Mouse (Mus musculus) hindbrain, embryonic 12.5 days (tissue): ENCODE data around the gene Usp6nl. TPM values are rescaled to one million over a fixed set of nuclear protein-coding genes. Genes with fewer than 3 reads are reported as not detected.

ENCODE experiments used
- ATAC-seq: fragments of 200-750 bp; cut with Nextera tagmentation; 2 replicates; pipeline ENCODE4 v1.8.0; 2017; ENCODE audit warnings: moderate TSS enrichment; ENCODE audit not compliant: low FRiP score
- H3K27ac ChIP-seq: fragments of 300-500 bp; sonication (generic); 2 replicates; pipeline ENCODE4 v1.5.1; 2016; ENCODE audit warnings: mild to moderate bottlenecking
- H3K27me3 ChIP-seq: fragments of 300-500 bp; sonication (generic); 2 replicates; pipeline ENCODE4 v1.6.1; 2016; ENCODE audit warnings: mild to moderate bottlenecking
- H3K36me3 ChIP-seq: fragments of 300-500 bp; sonication (generic); 2 replicates; pipeline ENCODE4 v1.6.1; 2016; ENCODE audit warnings: mild to moderate bottlenecking
- H3K4me1 ChIP-seq: fragments of 300-500 bp; sonication (generic); 2 replicates; pipeline ENCODE4 v1.6.1; 2016
- H3K4me2 ChIP-seq: fragments of 300-500 bp; sonication (generic); replicated peaks from 2 replicates; pipeline ENCODE4 v1.6.1; 2016; ENCODE audit warnings: mild to moderate bottlenecking
- H3K4me3 ChIP-seq: fragments of 300-500 bp; sonication (generic); 2 replicates; pipeline ENCODE4 v1.5.1; 2016; ENCODE audit warnings: mild to moderate bottlenecking
- H3K9ac ChIP-seq: fragments of 300-500 bp; sonication (generic); 2 replicates; pipeline ENCODE4 v1.6.1; 2016; ENCODE audit warnings: mild to moderate bottlenecking, moderate library complexity
- H3K9me3 ChIP-seq: fragments of 300-500 bp; sonication (generic); replicated peaks from 2 replicates; pipeline ENCODE4 v1.6.1; 2016; ENCODE audit warnings: mild to moderate bottlenecking
- WGBS: fragments of 180-500 bp; shearing (Covaris S2); methylation state at CpG from one replicate; pipeline ENCODE4 v1.1.7; 2016; 5-methylcytosine and 5-hydroxymethylcytosine counted together
- polyA plus RNA-seq: library from polyadenylated mRNA; unstranded; fragments of >200 nt; fragmentation: Nextera tagmentation; extraction: Ambion mirVana; gene quantifications from 2 replicates; pipeline ENCODE4 v1.2.1, GENCODE M21; 2016

The Usp6nl gene
- polyA plus RNA-seq, 1 experiment from 2014 or later = 15.6 TPM

DNA sequence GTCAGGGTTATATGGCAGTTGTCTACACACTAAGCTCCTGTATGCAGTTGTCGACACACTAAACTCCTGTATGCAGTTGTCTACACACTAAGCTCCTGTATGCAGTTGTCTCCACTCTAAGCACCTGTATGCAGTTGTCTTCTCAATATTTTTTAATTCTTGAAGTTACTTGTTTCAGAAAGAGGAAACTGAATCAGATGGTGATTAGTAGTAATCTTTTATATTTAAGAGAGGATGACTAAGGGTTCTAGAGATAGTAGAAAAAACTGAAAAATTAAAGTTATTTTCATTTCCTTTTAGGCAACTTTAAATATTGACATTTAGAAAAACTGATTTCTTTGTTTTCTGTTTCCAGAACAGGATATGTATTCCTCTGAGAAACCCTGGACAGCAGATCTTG lies 13.5 kb downstream of the Usp6nl start:
- Histone ChIP-seq H3K36me3 (no peaks in the 10 kb centered on the region), H3K4me3 (no peak overlapping the region), H3K27ac (no peak overlapping the region), H3K9me3 (no peaks in the 10 kb centered on the region), H3K9ac (no peak overlapping the region), H3K4me1 (peaks cover 13% of the 10 kb centered on the region), H3K4me2 (no peak overlapping the region), H3K27me3 (no peaks in the 10 kb centered on the region)
- 100% methylated on average over 1 of the region's 1 CpGs for WGBS
- ATAC-seq = no peak

DNA sequence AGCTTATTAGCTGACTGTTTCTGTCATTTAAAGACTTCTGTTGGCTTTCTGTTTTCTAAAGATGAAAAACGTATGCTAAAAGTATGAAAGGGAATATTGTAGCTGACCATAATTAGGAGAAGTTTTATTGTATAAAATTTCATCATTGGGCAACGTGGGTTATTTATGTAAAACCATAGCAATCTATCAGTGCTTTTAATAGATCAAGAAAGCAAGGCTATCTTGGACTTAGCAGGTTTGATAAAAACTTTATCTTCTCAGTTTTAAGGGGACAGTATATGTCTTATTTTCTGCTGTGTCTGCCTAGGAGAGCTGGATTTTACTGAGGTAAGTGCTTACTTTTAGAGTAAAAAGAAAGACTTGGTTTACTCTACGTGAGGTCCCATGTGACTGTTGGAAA lies 14.2 kb downstream of the Usp6nl start:
- no peak overlapping the region for H3K27ac ChIP-seq
- 93% methylated on average over 3 of the region's 3 CpGs for WGBS
- no peak overlapping the region for H3K4me2 ChIP-seq
- no peak overlapping the region for H3K4me3 ChIP-seq
- peaks cover 13% of the 10 kb centered on the region for H3K4me1 ChIP-seq
- no peak for ATAC-seq
- H3K9me3 ChIP-seq = no peaks in the 10 kb centered on the region
- no peaks in the 10 kb centered on the region for H3K27me3 ChIP-seq
- H3K9ac ChIP-seq = no peak overlapping the region
- H3K36me3 ChIP-seq = 0 out of 2 replicates have a peak, but pooled peaks cover 2% of the 10 kb centered on the region

DNA sequence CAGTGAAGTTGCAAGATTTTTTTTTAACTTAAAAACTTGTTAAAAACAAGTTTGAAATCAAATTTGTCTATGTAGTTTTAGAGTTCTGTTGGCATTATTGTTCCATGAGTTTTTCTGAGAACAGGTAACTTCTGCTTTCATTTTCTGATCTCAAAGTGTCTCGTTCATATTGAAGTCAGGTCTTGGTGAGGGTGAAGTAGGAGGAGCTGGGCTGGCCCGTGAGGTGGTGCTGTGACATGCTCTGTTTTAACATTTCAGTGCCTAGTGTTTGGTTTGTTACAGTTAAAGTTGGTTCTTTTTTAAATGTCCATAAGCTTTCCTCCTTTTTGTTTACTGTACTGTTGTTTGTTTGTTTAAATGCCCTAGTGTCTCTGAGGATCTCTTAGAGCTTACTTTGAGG lies 15.0 kb downstream of the Usp6nl start:
- H3K4me1 ChIP-seq = peaks cover 11% of the 10 kb centered on the region
- H3K4me3 ChIP-seq = no peak overlapping the region
- no peak for ATAC-seq
- H3K27ac ChIP-seq = no peak overlapping the region
- H3K36me3 ChIP-seq = 0 out of 2 replicates have a peak, but pooled peaks cover 5% of the 10 kb centered on the region
- H3K9ac ChIP-seq = no peak overlapping the region
- H3K9me3 ChIP-seq = no peaks in the 10 kb centered on the region
- H3K27me3 ChIP-seq = no peaks in the 10 kb centered on the region
- H3K4me2 ChIP-seq = no peak overlapping the region
- 80% methylated on average over 2 of the region's 2 CpGs for WGBS

DNA sequence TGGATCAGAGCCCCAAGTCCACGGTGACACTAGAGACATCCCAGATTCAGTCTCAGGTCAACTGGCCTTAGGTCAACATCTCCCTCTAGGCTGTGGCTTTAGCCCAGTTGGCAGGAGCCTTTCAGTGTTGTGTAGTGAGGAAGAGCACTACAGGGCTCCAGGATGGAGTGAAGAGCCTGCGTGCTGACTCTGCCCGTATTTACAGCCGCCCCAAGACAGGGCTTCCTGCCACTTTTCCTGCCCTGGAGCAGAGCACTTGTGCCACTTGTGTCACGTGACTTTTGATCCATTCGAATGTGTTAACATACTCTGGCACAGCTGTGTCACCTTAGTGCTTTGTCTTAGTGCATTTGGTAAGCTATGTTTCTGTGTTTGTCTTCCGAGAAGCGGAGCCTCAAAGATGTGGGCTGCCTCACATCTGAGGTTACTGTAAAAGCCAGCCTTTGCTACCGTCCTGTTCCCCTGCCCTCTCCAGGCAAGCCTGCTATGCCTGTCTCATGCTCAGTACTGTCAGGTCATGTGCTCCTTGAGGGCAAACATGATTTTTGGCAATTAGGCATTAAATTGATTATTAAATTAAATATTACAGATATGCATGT lies 15.7 kb downstream of the Usp6nl start:
- 91% methylated on average over 9 of the region's 9 CpGs for WGBS
- 0 out of 2 replicates have a peak, but pooled peaks cover 5% of the 10 kb centered on the region for H3K36me3 ChIP-seq
- ATAC-seq = no peak
- H3K27me3 ChIP-seq = no peaks in the 10 kb centered on the region
- no peak overlapping the region for H3K9ac ChIP-seq
- H3K9me3 ChIP-seq = no peaks in the 10 kb centered on the region
- no peak overlapping the region for H3K4me3 ChIP-seq
- no peak overlapping the region for H3K27ac ChIP-seq
- peaks cover 8% of the 10 kb centered on the region; the same call in 1 of the 2 replicates for H3K4me1 ChIP-seq
- H3K4me2 ChIP-seq = no peak overlapping the region

DNA sequence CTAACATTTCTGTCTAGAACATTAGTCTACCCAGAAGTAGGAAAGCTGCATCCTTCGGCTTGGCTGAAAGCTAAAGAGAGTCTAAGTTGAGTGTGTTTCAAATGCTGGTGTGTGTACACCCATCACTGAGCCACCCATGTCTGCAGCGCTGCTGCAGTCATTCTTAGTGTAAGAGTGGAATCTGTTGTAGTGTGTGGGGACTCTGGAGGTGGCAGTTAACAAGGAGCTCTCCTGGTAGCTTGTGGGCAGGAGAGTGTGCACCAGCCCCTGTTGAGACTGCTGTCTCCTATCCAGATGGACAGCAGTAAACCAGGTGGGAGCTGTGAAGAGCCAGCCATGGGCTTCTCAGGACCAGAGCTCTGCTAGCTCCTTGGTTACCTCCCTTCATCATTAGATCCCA lies 18.0 kb downstream of the Usp6nl start:
- no peak for ATAC-seq
- Histone ChIP-seq H3K27me3 (no peaks in the 10 kb centered on the region), H3K4me2 (no peak overlapping the region), H3K36me3 (0 out of 2 replicates have a peak, but pooled peaks cover 6% of the 10 kb centered on the region), H3K9me3 (no peaks in the 10 kb centered on the region), H3K4me3 (no peak overlapping the region), H3K27ac (no peak overlapping the region), H3K4me1 (0 out of 2 replicates have a peak, but pooled peaks cover 3% of the 10 kb centered on the region), H3K9ac (no peak overlapping the region)
- WGBS = 90% methylated on average over 2 of the region's 2 CpGs

DNA sequence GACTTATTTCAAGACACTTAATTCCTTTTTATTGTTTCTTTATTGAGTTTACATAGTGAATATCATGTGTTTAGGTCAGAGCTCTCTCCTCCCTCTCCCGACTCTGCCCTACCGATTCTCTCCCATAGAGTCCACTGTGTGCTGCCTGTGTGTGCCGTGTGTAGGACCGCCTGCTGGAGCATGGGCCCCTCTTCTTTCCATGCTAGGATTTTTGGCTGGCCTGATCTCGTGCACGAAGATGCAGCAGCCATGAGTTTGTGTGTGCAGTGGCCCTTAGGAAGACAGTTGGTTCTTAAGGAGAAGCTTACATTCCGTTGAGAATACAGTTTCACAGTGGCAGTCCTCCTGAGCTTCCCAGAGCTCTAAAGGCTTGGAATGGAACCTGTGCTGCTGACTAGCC lies 19.0 kb downstream of the Usp6nl start:
- 0 out of 2 replicates have a peak, but pooled peaks cover 11% of the 10 kb centered on the region for H3K36me3 ChIP-seq
- H3K4me1 ChIP-seq = 0 out of 2 replicates have a peak, but pooled peaks cover 3% of the 10 kb centered on the region
- no peak for ATAC-seq
- 85% methylated on average over 7 of the region's 7 CpGs for WGBS
- peaks cover 5% of the 10 kb centered on the region for H3K9me3 ChIP-seq
- no peak overlapping the region for H3K4me3 ChIP-seq
- H3K27ac ChIP-seq = no peak overlapping the region
- no peak overlapping the region for H3K9ac ChIP-seq
- no peaks in the 10 kb centered on the region for H3K27me3 ChIP-seq
- H3K4me2 ChIP-seq = no peak overlapping the region

DNA sequence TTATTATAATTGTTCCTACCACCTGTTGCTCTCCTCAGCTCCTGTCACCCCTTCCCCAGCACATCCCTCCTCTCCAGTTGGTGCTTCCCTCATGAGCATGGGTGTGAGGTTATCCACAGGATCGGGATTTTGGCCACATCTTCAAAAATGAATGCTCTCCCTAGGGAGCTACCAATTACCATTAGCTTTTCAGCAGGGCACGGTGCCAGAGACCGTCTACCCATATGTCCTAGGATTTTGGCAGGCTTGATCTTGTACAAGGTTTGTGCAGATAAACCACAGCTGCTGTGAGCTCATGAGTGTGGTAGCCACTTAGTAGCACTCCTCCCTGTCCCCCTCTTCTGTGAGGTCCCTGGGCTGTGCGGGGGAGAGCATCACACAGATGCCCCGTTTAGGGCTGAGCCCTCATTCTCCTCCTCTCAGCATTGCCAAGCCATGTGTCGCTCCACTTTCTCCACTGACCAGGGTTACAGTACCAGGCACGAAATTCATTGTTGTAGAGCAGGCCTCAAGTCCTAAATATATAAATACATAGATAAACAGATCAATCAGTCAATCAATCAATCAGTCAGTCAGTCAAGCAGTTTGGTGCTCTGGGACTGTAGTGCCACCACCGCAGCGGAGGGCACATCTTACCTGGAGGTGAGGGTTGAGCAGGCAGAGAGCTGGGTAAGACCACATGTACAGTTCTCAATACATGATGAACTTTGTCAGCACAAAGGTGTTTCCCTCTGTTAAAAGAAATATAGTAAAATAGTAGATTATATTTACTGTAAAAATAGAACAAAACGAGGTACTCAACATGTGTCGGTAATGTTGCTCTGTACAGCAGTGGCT lies 27.0 kb downstream of the Usp6nl start:
- 0 out of 2 replicates have a peak, but pooled peaks cover 7% of the 10 kb centered on the region for H3K36me3 ChIP-seq
- no peak overlapping the region for H3K9ac ChIP-seq
- no peak overlapping the region for H3K27ac ChIP-seq
- no peaks in the 10 kb centered on the region for H3K27me3 ChIP-seq
- H3K9me3 ChIP-seq = peaks cover 5% of the 10 kb centered on the region
- peak; percentile 60 for ATAC-seq
- 80% methylated on average over 11 of the region's 11 CpGs for WGBS
- H3K4me1 ChIP-seq = peaks cover 24% of the 10 kb centered on the region
- H3K4me2 ChIP-seq = no peak overlapping the region
- H3K4me3 ChIP-seq = no peak overlapping the region

DNA sequence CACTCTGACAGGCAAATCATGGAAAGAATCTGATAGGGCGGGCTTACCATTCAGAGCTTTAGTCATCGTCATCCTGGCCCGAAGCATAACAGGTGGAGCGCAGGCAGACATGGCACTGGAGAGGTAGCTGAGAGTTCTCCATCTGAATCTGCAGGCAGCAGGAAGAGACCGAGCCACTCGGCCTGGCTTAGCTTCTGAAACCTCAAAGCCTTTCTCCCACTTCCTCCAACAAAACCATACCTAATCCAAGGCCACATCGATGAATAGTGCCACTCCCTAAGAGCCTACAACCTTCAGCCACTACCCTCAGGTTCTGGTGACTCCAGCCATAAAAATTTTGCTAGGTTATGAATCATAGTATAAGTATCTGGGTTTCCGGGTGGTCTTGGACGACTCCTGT lies 27.7 kb downstream of the Usp6nl start:
- Histone ChIP-seq H3K9ac (no peak overlapping the region), H3K4me3 (no peak overlapping the region), H3K27ac (no peak overlapping the region), H3K4me1 (peaks cover 24% of the 10 kb centered on the region), H3K4me2 (no peak overlapping the region), H3K9me3 (peaks cover 5% of the 10 kb centered on the region), H3K27me3 (no peaks in the 10 kb centered on the region), H3K36me3 (0 out of 2 replicates have a peak, but pooled peaks cover 7% of the 10 kb centered on the region)
- 84% methylated on average over 9 of the region's 9 CpGs for WGBS
- ATAC-seq = no peak

DNA sequence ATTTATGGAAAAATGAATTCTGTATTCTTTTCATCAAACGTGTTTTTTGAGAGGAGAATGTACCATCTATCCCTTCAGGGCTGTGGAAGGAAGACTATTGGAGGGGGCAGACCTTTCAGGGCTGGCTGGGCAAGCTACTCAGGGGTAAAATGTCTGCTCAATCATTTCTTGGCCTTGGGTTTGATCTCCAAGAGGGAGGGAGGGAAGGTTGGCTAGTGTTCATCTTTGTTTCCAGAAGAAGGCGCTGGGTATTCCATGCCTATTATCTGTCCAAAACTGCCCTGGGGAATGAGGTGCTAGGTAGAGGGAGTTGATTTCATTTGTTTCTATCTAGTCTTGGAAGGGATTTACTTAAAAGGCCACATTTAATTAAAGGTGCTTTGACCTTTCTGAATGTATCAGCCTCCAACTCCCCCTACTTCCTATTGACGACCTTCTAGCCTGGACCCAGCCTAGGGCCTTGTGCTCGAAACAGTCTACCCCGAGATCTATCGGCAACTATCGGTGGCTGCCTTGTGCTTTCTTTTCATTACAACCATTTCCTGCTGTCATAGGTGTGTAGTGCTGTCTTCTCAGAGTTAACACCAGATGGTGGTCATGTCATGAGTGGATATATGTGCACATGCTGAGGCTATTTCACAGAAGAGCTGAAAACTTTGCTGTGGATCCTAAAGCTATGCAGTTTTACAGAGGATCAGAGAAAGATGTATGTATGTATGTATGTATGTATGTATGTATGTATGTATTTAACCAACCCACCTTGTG lies 28.6 kb downstream of the Usp6nl start:
- WGBS = 85% methylated on average over 7 of the region's 7 CpGs
- no peak for ATAC-seq
- Histone ChIP-seq H3K9ac (no peak overlapping the region), H3K4me2 (no peak overlapping the region), H3K4me3 (no peak overlapping the region), H3K9me3 (no peaks in the 10 kb centered on the region), H3K4me1 (peaks cover 24% of the 10 kb centered on the region), H3K27me3 (no peaks in the 10 kb centered on the region), H3K27ac (no peak overlapping the region), H3K36me3 (no peaks in the 10 kb centered on the region)

DNA sequence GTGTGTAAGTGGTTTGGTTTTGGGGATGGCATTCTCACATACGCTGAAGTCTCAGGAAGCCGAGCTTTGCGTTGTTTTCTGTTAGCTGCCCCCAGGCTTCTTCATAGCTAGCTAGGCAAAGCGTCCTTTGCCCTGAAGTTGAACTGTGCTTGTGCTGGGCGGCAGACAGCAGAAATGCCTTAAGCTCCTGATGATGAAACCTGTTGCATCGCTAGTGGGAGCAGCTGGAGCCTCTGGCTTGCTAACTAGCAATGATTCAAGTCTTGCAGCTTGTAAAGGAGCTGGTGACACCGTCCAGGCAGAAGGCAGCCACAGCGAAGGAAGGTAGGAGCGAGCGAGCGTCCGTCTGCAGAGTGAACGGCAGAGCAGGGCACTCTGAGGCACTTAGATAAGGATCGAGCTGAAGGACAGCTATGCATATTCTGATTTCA lies 30.1 kb downstream of the Usp6nl start:
- H3K4me1 ChIP-seq = peaks cover 24% of the 10 kb centered on the region
- no peak overlapping the region; the same call in 1 of the 2 replicates for H3K27ac ChIP-seq
- no peaks in the 10 kb centered on the region for H3K36me3 ChIP-seq
- 62% methylated on average over 14 of the region's 14 CpGs for WGBS
- no peak for ATAC-seq
- H3K4me3 ChIP-seq = no peak overlapping the region
- H3K4me2 ChIP-seq = no peak overlapping the region
- H3K9ac ChIP-seq = no peak overlapping the region
- H3K9me3 ChIP-seq = no peaks in the 10 kb centered on the region
- no peaks in the 10 kb centered on the region for H3K27me3 ChIP-seq

DNA sequence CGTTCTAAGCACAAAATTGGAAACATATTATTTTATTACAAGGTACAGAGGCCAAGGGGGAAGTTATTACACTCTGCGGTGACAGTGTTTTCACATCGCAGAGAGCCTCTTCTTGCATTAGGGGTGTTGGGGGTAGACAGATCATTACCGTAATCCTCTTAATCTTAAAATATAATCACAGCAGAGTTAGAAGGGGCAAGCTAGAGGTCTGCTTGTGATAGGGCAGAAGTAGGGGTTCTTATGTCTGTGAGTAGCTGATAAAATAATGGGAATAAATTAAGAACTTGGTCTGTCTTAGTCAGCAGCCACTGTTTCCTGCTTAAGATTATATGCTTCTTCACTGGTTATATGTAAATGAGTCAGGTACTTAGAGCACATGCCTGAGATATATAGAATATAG lies 30.6 kb downstream of the Usp6nl start:
- ATAC-seq = no peak
- H3K4me2 ChIP-seq = no peak overlapping the region
- H3K36me3 ChIP-seq = no peaks in the 10 kb centered on the region
- no peaks in the 10 kb centered on the region for H3K27me3 ChIP-seq
- no peak overlapping the region for H3K4me3 ChIP-seq
- H3K27ac ChIP-seq = no peak overlapping the region
- H3K9ac ChIP-seq = no peak overlapping the region
- no peaks in the 10 kb centered on the region for H3K9me3 ChIP-seq
- H3K4me1 ChIP-seq = peaks cover 24% of the 10 kb centered on the region
- 80% methylated on average over 4 of the region's 4 CpGs for WGBS

DNA sequence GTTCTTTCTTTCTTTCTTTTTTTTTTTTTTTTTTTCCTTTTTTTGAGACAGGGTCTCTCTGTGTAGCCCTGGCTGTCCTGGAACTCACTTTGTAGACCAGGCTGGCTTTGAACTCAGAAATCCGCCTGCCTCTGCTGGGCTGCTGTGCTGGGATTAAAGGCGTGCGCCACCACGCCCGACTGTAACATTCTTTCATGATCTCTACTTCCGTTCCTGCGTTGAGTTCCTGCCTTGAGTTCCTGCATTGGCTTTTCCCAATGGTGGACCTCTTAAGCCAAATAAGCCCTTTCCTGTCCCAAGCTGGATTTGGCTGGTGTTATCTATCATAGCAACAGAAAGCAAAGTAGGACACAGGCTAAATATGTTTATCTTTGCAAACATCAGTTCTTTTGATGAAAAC lies 34.8 kb downstream of the Usp6nl start:
- Histone ChIP-seq H3K4me1 (peaks cover 19% of the 10 kb centered on the region), H3K4me3 (no peak overlapping the region), H3K27ac (no peak overlapping the region), H3K36me3 (no peaks in the 10 kb centered on the region), H3K4me2 (no peak overlapping the region), H3K9ac (no peak overlapping the region), H3K9me3 (no peaks in the 10 kb centered on the region), H3K27me3 (no peaks in the 10 kb centered on the region)
- 98% methylated on average over 7 of the region's 7 CpGs for WGBS
- ATAC-seq = no peak
